Mouse (Mus musculus) liver, adult 2 months (tissue): ENCODE measurements around the gene Vps8. TPM values are rescaled to one million over a fixed set of nuclear protein-coding genes. Genes with fewer than 3 reads are reported as not detected.

Source experiments
- DNase-seq: peaks from one replicate; pipeline ENCODE4 v3.0.0-alpha.2; 2011; ENCODE audit warnings: low read depth, low spot score; ENCODE audit errors: extremely low read depth
- H3K27ac ChIP-seq: fragments of 200-500 bp; replicated peaks from 2 replicates; pipeline ENCODE4 v1.5.1; 2012; ENCODE audit warnings: low read depth, mild to moderate bottlenecking, control low read depth, inconsistent platforms, low read length; ENCODE audit not compliant: insufficient read depth
- H3K27me3 ChIP-seq: fragments of 200-500 bp; 2 replicates; pipeline ENCODE4 v1.6.1; 2012; ENCODE audit warnings: mild to moderate bottlenecking, moderate library complexity, low read length, inconsistent platforms; ENCODE audit not compliant: control insufficient read depth, insufficient read depth
- H3K36me3 ChIP-seq: fragments of 200-500 bp; 2 replicates; pipeline ENCODE4 v1.6.1; 2012; ENCODE audit warnings: low read length, inconsistent platforms; ENCODE audit not compliant: control insufficient read depth, insufficient read depth
- H3K4me1 ChIP-seq: fragments of 200-500 bp; 2 replicates; pipeline ENCODE4 v1.6.1; 2011; ENCODE audit warnings: low read length; ENCODE audit not compliant: control insufficient read depth, insufficient read depth
- H3K4me3 ChIP-seq: fragments of 200-500 bp; 2 replicates; pipeline ENCODE4 v1.5.1; 2011; ENCODE audit warnings: low read depth, mild to moderate bottlenecking, control low read depth, low read length, moderate library complexity; ENCODE audit not compliant: insufficient read depth
- H3K79me2 ChIP-seq: fragments of 200-500 bp; 2 replicates; pipeline ENCODE4 v1.6.1; 2012; ENCODE audit warnings: inconsistent platforms, mild to moderate bottlenecking, low read length, moderate library complexity; ENCODE audit not compliant: control insufficient read depth, insufficient read depth
- H3K9ac ChIP-seq: fragments of 200-500 bp; 2 replicates; pipeline ENCODE4 v1.6.1; 2012; ENCODE audit warnings: low read depth, mild to moderate bottlenecking, control low read depth, inconsistent platforms, low read length
- CTCF ChIP-seq: fragments of 200-500 bp; IDR thresholded peaks from 2 replicates; pipeline ENCODE4 v1.5.1; 2011; ENCODE audit warnings: low read depth, low read length, control low read depth
- POLR2A ChIP-seq: fragments of 200-500 bp; IDR thresholded peaks from 2 replicates; pipeline ENCODE4 v1.6.1; 2011; ENCODE audit warnings: low read length, control low read depth; ENCODE audit not compliant: insufficient read depth; ENCODE audit errors: extremely low read depth
- WGBS: fragments of 180-500 bp; shearing (Covaris S2); methylation state at CpG from one replicate; pipeline ENCODE4 v1.1.7; 2018; 5-methylcytosine and 5-hydroxymethylcytosine counted together
- polyA plus RNA-seq: library from polyadenylated mRNA; depleted of rRNA; stranded (reverse); fragments of >200 nt; gene quantifications from 2 replicates; pipeline ENCODE4 v1.2.3, GENCODE M21; 2012
- total RNA-seq: library from RNA; depleted of rRNA; stranded (reverse); fragments of >200 nt; gene quantifications from 2 replicates; pipeline ENCODE4 v1.2.3, GENCODE M21; 2014

Gene Vps8
- total and polyA plus RNA-seq, 2 experiments = 5.4 to 6.8 TPM

DNA sequence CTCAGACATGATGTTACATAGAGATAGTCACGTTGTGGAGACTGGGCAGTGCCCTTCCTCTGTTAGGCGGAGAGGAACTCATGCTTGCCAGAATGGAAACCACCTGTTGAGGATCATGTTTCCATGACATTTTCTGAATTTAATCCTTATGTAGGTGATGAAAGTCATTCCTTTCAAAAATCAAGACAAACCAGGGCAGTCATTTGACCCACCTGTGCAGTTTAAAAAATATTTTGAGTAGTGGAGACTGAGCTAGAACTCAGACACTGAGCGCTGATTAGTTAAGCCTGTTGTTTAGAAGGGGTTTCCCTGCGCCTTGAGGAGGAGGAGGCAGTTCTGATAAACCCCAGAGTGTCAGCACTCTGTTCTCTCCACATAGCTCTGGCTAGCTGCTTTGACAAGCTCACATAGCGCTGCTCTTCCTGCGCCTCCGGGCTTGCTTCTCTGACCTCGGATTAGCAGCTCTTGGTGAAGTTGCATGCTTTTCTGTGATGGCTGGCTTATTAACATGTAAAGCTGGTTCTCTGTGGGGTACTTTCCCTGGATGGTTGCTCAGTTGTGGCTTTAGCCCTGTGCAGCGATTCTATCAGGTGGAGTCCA lies 22.2 kb downstream of the Vps8 start:
- Histone ChIP-seq H3K9ac (no peak overlapping the region), H3K4me3 (no peak overlapping the region), H3K79me2 (no peaks in the 10 kb centered on the region), H3K27me3 (no peaks in the 10 kb centered on the region), H3K4me1 (no peaks in the 10 kb centered on the region; the same call in 1 of the 2 replicates), H3K36me3 (peaks cover 4% of the 10 kb centered on the region), H3K27ac (no peak overlapping the region)
- TF ChIP-seq POLR2A (no peak), CTCF (no peak)
- 81% methylated on average over 9 of the region's 9 CpGs for WGBS
- no peak for DNase-seq

GRCm38 (mm10) chr16:21447447-21447846 lies 24.5 kb downstream of the Vps8 start:
- TF ChIP-seq POLR2A (no peak), CTCF (no peak)
- no peaks in the 10 kb centered on the region for H3K27me3 ChIP-seq
- no peaks in the 10 kb centered on the region for H3K79me2 ChIP-seq
- no peak for DNase-seq
- no peak overlapping the region for H3K9ac ChIP-seq
- H3K4me3 ChIP-seq = no peak overlapping the region
- no peaks in the 10 kb centered on the region; the same call in 1 of the 2 replicates for H3K36me3 ChIP-seq
- no peaks in the 10 kb centered on the region for H3K4me1 ChIP-seq
- no peak overlapping the region for H3K27ac ChIP-seq
- WGBS = 93% methylated on average over 5 of the region's 5 CpGs

GRCm38 (mm10) chr16:21448464-21448863 lies 25.5 kb downstream of the Vps8 start:
- 90% methylated on average over 5 of the region's 5 CpGs for WGBS
- Histone ChIP-seq H3K36me3 (no peaks in the 10 kb centered on the region; the same call in 1 of the 2 replicates), H3K27ac (no peak overlapping the region), H3K4me3 (no peak overlapping the region), H3K27me3 (no peaks in the 10 kb centered on the region), H3K79me2 (no peaks in the 10 kb centered on the region), H3K9ac (no peak overlapping the region), H3K4me1 (no peaks in the 10 kb centered on the region)
- TF ChIP-seq CTCF (no peak), POLR2A (no peak)
- no peak for DNase-seq

- Histone ChIP-seq H3K27me3 (no peaks in the 10 kb centered on the region), H3K9ac (no peak overlapping the region), H3K79me2 (no peaks in the 10 kb centered on the region), H3K4me3 (no peak overlapping the region), H3K4me1 (no peaks in the 10 kb centered on the region), H3K36me3 (no peaks in the 10 kb centered on the region), H3K27ac (no peak overlapping the region)
- TF ChIP-seq CTCF = no peak
- no peak for TF ChIP-seq POLR2A
- DNase-seq = no peak
- WGBS = 79% methylated on average over 8 of the region's 8 CpGs
Measured at GRCm38 (mm10) chr16:21449890-21450289, 27.0 kb downstream of the Vps8 start.

- Histone ChIP-seq H3K9ac (no peak overlapping the region), H3K27ac (no peak overlapping the region), H3K79me2 (no peaks in the 10 kb centered on the region), H3K27me3 (no peaks in the 10 kb centered on the region), H3K36me3 (peaks cover 6% of the 10 kb centered on the region; the same call in 1 of the 2 replicates), H3K4me3 (no peak overlapping the region), H3K4me1 (no peaks in the 10 kb centered on the region)
- no peak for DNase-seq
- WGBS = 90% methylated on average over 6 of the region's 6 CpGs
- TF ChIP-seq POLR2A (no peak), CTCF (no peak)
Measured at GRCm38 (mm10) chr16:21452569-21452968, 29.7 kb downstream of the Vps8 start.

DNA sequence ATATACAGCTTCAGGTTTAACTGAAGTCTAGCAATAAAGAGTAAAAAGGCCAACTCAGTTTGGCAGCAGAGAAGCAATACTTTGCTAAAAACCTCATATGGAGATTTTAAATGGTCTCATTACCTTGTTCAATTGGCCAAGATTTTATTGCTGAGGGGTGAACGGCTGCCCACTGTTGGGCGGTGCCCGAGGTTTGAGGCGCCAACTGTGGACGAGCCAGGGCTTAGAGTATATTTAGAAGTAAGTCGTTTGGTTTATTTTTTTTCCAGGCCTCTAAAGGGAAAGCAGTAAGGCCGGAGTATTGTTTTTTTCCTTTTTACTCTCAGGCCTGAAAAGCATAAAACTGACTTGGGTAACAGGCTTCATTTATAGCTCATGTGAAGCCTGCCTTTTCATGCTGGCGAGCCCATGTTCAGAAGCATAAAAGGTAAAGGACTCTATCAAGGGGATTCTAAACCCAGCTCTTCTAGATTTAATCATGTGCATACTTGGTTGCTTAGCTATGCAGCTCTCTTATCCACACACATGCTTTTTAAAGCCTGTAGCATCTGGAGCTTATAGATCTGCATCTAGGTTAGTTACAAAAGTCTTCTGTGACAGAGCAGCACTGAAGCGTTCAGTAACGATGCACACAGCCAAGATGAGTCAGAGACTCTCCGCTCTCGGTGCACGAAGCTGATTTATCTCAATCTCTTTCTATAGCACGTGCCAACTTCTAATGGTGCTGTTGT lies 34.9 kb downstream of the Vps8 start:
- H3K27me3 ChIP-seq = no peaks in the 10 kb centered on the region
- 92% methylated on average over 14 of the region's 14 CpGs for WGBS
- no peaks in the 10 kb centered on the region for H3K79me2 ChIP-seq
- peaks cover 23% of the 10 kb centered on the region for H3K36me3 ChIP-seq
- TF ChIP-seq CTCF = no peak
- no peak for TF ChIP-seq POLR2A
- no peak overlapping the region for H3K4me3 ChIP-seq
- H3K4me1 ChIP-seq = no peaks in the 10 kb centered on the region
- H3K9ac ChIP-seq = no peak overlapping the region
- no peak for DNase-seq
- H3K27ac ChIP-seq = no peak overlapping the region
